Mouse (Mus musculus) liver, embryonic 11.5 days (tissue): ENCODE measurements around the gene Bcl2l1. TPM values are rescaled to one million over a fixed set of nuclear protein-coding genes. Genes with fewer than 3 reads are reported as not detected.
A peak's percentile ranks its signal among the peaks of the same experiment; 100 is the strongest.

Experiments used
- ATAC-seq: fragments of 200-750 bp; cut with Nextera tagmentation; replicated peaks from 2 replicates; pipeline ENCODE4 v1.8.0; 2017; ENCODE audit warnings: moderate number of reproducible peaks, mild to moderate bottlenecking, moderate TSS enrichment, moderate library complexity; ENCODE audit not compliant: low FRiP score
- DNase-seq: peaks from one replicate; pipeline ENCODE4 v3.0.0-alpha.2; 2017; ENCODE audit warnings: low spot score
- H3K27ac ChIP-seq: fragments of 300-500 bp; sonication (generic); 2 replicates; pipeline ENCODE4 v1.5.1; 2014; ENCODE audit warnings: mild to moderate bottlenecking, low read depth, low read length, control low read depth
- H3K27me3 ChIP-seq: fragments of 300-500 bp; sonication (generic); replicated peaks from 2 replicates; pipeline ENCODE4 v1.6.1; 2014; ENCODE audit warnings: low read length, mixed read lengths; ENCODE audit not compliant: control insufficient read depth, insufficient read depth
- H3K36me3 ChIP-seq: fragments of 300-500 bp; sonication (generic); 2 replicates; pipeline ENCODE4 v1.6.1; 2014; ENCODE audit warnings: mild to moderate bottlenecking, low read length, moderate library complexity, mixed read lengths; ENCODE audit not compliant: control insufficient read depth, insufficient read depth
- H3K4me1 ChIP-seq: fragments of 300-500 bp; sonication (generic); replicated peaks from 2 replicates; pipeline ENCODE4 v1.6.1; 2014; ENCODE audit warnings: low read length, mixed read lengths; ENCODE audit not compliant: control insufficient read depth, insufficient read depth
- H3K4me2 ChIP-seq: fragments of 300-500 bp; sonication (generic); 2 replicates; pipeline ENCODE4 v1.6.1; 2014; ENCODE audit warnings: mild to moderate bottlenecking, control low read depth, moderate library complexity
- H3K4me3 ChIP-seq: fragments of 300-500 bp; sonication (generic); 2 replicates; pipeline ENCODE4 v1.5.1; 2014; ENCODE audit warnings: low read depth, low read length, control low read depth
- H3K9ac ChIP-seq: fragments of 300-500 bp; sonication (generic); 2 replicates; pipeline ENCODE4 v1.6.1; 2014; ENCODE audit warnings: low read depth, low read length, control low read depth
- H3K9me3 ChIP-seq: fragments of 300-500 bp; sonication (generic); 2 replicates; pipeline ENCODE4 v1.6.1; 2016; ENCODE audit warnings: low read length, inconsistent platforms, mixed read lengths; ENCODE audit not compliant: control insufficient read depth
- WGBS: fragments of 180-500 bp; shearing (Covaris S2); extraction: QIAGEN DNeasy Blood & Tissue Kit; methylation state at CpG from one replicate; pipeline ENCODE4 v1.1.7; 2014; 5-methylcytosine and 5-hydroxymethylcytosine counted together
- polyA plus RNA-seq: library from polyadenylated mRNA; unstranded; fragments of >200 nt; fragmentation: Nextera tagmentation; extraction: Ambion mirVana; gene quantifications from 2 replicates; pipeline ENCODE4 v1.2.1, GENCODE M21; 2014

Bcl2l1 gene
- polyA plus RNA-seq, 1 experiment from 2014 or later = 61.7 TPM

- H3K27me3 ChIP-seq = no peaks in the 10 kb centered on the region
Measured at GRCm38 (mm10) chr2:152802303-152802702, 29.2 kb downstream of the Bcl2l1 start.

GRCm38 (mm10) chr2:152800762-152801113 is 30.8 kb downstream of the Bcl2l1 start:
- no peak overlapping the region for H3K4me3 ChIP-seq
- no peak overlapping the region for H3K27ac ChIP-seq
- DNase-seq (no peak), ATAC-seq (no peak)
- H3K9me3 ChIP-seq = no peaks in the 10 kb centered on the region
- H3K9ac ChIP-seq = no peak overlapping the region
- no peaks in the 10 kb centered on the region for H3K36me3 ChIP-seq
- no peak overlapping the region for H3K4me2 ChIP-seq
- peaks cover 32% of the 10 kb centered on the region for H3K4me1 ChIP-seq
- H3K27me3 ChIP-seq = no peaks in the 10 kb centered on the region

More at GRCm38 (mm10) chr2:152802303-152802702, 29.2 kb downstream of the Bcl2l1 start:
- Histone ChIP-seq H3K4me2 (no peak overlapping the region), H3K9ac (no peak overlapping the region), H3K36me3 (no peaks in the 10 kb centered on the region), H3K4me3 (no peak overlapping the region), H3K27ac (no peak overlapping the region), H3K4me1 (peaks cover 47% of the 10 kb centered on the region), H3K9me3 (no peaks in the 10 kb centered on the region)
- no peak for DNase-seq
- no peak for ATAC-seq
- 92% methylated on average over 10 of the region's 10 CpGs for WGBS

DNA sequence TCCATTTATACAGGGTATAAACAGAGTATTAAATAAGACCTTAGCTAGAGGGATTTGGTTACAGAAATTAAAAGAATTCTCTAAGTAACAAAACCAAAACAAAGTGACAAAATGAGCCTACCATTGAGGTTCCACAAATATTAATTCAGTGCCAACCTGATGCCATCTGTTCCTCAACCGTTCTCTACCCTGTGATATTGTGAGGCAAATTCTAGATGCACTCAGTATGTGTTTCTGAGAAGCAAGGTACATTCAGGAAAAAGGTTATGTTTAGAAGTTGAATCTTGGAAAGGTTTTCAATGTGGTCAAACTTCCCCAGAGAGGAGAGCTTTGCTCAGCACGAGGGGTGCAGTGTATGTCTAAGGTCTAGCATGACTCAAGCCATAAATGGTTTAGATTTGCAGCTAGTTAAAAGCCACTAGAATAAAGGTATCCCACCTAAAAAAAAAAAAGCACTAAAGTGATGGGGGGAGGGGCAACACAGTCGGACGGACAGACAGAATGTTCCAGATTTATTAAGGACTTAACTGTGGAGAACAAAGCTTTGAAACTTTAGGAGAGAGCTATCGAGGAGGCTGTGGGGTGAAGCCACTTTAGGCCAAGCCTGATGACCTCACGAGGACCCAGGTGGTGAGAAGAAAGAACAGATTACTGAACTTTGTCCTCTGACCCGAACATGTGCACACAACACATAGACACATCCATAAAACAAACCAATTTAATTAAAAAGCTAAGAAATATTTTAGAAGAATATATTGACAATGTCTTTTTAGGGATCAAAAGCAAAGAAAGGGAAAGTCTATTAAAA is 31.4 kb downstream of the Bcl2l1 start:
- Histone ChIP-seq H3K27ac (no peak overlapping the region), H3K4me1 (peaks cover 26% of the 10 kb centered on the region), H3K4me2 (no peak overlapping the region), H3K9me3 (no peaks in the 10 kb centered on the region), H3K4me3 (no peak overlapping the region), H3K27me3 (no peaks in the 10 kb centered on the region), H3K9ac (no peak overlapping the region), H3K36me3 (no peaks in the 10 kb centered on the region)
- 77% methylated on average over 7 of the region's 7 CpGs for WGBS
- DNase-seq (no peak), ATAC-seq (no peak)

- WGBS = 83% methylated on average over 1 of the region's 1 CpGs
- Histone ChIP-seq H3K4me3 (no peak overlapping the region), H3K27me3 (no peaks in the 10 kb centered on the region), H3K9me3 (no peaks in the 10 kb centered on the region), H3K9ac (no peak overlapping the region), H3K36me3 (no peaks in the 10 kb centered on the region), H3K27ac (no peak overlapping the region), H3K4me2 (no peak overlapping the region), H3K4me1 (peaks cover 24% of the 10 kb centered on the region)
- ATAC-seq = no peak
- DNase-seq = no peak
Measured at GRCm38 (mm10) chr2:152797589-152797988, 33.9 kb downstream of the Bcl2l1 start.

- WGBS = 73% methylated on average over 9 of the region's 9 CpGs
- no peak overlapping the region for H3K4me3 ChIP-seq
- H3K4me2 ChIP-seq = no peak overlapping the region
- H3K9me3 ChIP-seq = no peaks in the 10 kb centered on the region
- H3K9ac ChIP-seq = no peak overlapping the region
- no peak for ATAC-seq
- no peaks in the 10 kb centered on the region for H3K27me3 ChIP-seq
- H3K36me3 ChIP-seq = 0 out of 2 replicates have a peak, but pooled peaks cover 3% of the 10 kb centered on the region
- no peak overlapping the region for H3K27ac ChIP-seq
- H3K4me1 ChIP-seq = peaks cover 49% of the 10 kb centered on the region
- no peak for DNase-seq
Measured at GRCm38 (mm10) chr2:152794281-152794827, 37.2 kb downstream of the Bcl2l1 start.

GRCm38 (mm10) chr2:152793381-152793780 is 38.1 kb downstream of the Bcl2l1 start:
- Histone ChIP-seq H3K9ac (no peak overlapping the region), H3K27me3 (no peaks in the 10 kb centered on the region), H3K4me1 (peaks cover 59% of the 10 kb centered on the region), H3K27ac (no peak overlapping the region), H3K4me3 (no peak overlapping the region), H3K9me3 (no peaks in the 10 kb centered on the region), H3K4me2 (no peak overlapping the region), H3K36me3 (0 out of 2 replicates have a peak, but pooled peaks cover 3% of the 10 kb centered on the region)
- no peak for DNase-seq
- no peak for ATAC-seq
- WGBS = 67% methylated on average over 5 of the region's 5 CpGs

- Histone ChIP-seq H3K4me1 (peaks cover 68% of the 10 kb centered on the region), H3K9me3 (no peaks in the 10 kb centered on the region), H3K4me3 (no peak overlapping the region), H3K27ac (no peak overlapping the region), H3K4me2 (no peak overlapping the region), H3K27me3 (no peaks in the 10 kb centered on the region), H3K36me3 (0 out of 2 replicates have a peak, but pooled peaks cover 3% of the 10 kb centered on the region), H3K9ac (no peak overlapping the region)
- ATAC-seq = no peak
- no peak for DNase-seq
- WGBS = 48% methylated on average over 2 of the region's 2 CpGs
Measured at GRCm38 (mm10) chr2:152792461-152792860, 39.1 kb downstream of the Bcl2l1 start.

GRCm38 (mm10) chr2:152789591-152789999 is 41.9 kb downstream of the Bcl2l1 start:
- ATAC-seq = peak; percentile 92

More at GRCm38 (mm10) chr2:152789591-152789999, 41.9 kb downstream of the Bcl2l1 start:
- 8% methylated on average over 4 of the region's 4 CpGs for WGBS
- Histone ChIP-seq H3K9ac (peak overlapping the region; percentile 72), H3K27me3 (no peaks in the 10 kb centered on the region), H3K4me3 (peak overlapping the region; percentile 35), H3K4me1 (peaks cover 89% of the 10 kb centered on the region), H3K4me2 (peak overlapping the region; percentile 94), H3K36me3 (0 out of 2 replicates have a peak, but pooled peaks cover 3% of the 10 kb centered on the region), H3K27ac (peak overlapping the region; percentile 100), H3K9me3 (no peaks in the 10 kb centered on the region)
- peak; percentile 73 for DNase-seq
